Mouse (Mus musculus) ES-E14 (cell line): ENCODE data around the gene Tmprss15. TPM values are rescaled to one million over a fixed set of nuclear protein-coding genes. Genes with fewer than 3 reads are reported as not detected.

ENCODE experiments used
- DNase-seq: peaks from one replicate; pipeline ENCODE4 v3.0.0-alpha.2; 2013; ENCODE audit warnings: low read depth, low spot score
- H3K27ac ChIP-seq: 2 replicates; pipeline ENCODE4 v1.5.1; 2012; ENCODE audit warnings: low read depth, mild to moderate bottlenecking, low read length, moderate library complexity, mixed read lengths; ENCODE audit not compliant: poor library complexity, insufficient read depth, severe bottlenecking
- H3K36me3 ChIP-seq: 2 replicates; pipeline ENCODE4 v1.6.1; 2012; ENCODE audit warnings: mild to moderate bottlenecking, low read length, moderate library complexity, mixed read lengths; ENCODE audit not compliant: control insufficient read depth, poor library complexity, insufficient read depth, severe bottlenecking
- H3K4me1 ChIP-seq, 2 experiments: fragments of 150-350 bp in 1 of 2; sonication (generic) in 1 of 2; 2 replicates each; pipeline ENCODE4 v1.6.1; 2012; ENCODE audit warnings: low read length in 2 of 2, mild to moderate bottlenecking in 1 of 2, mixed read lengths in 1 of 2; ENCODE audit not compliant: control insufficient read depth in 2 of 2, insufficient read depth in 2 of 2, poor library complexity in 1 of 2
- H3K4me3 ChIP-seq, 2 experiments: fragments of 150-350 bp in 1 of 2; sonication (generic) in 1 of 2; 2 replicates each; pipeline ENCODE4 v1.5.1; 2012; ENCODE audit warnings: low read length in 2 of 2, low read depth in 1 of 2, mild to moderate bottlenecking in 1 of 2, mixed read lengths in 1 of 2; ENCODE audit not compliant: insufficient read depth in 1 of 2, poor library complexity in 1 of 2, severe bottlenecking in 1 of 2
- H3K9ac ChIP-seq: 2 replicates; pipeline ENCODE4 v1.6.1; 2012; ENCODE audit warnings: low read depth, mild to moderate bottlenecking, low read length, mixed read lengths; ENCODE audit not compliant: poor library complexity, insufficient read depth, severe bottlenecking
- H3K9me3 ChIP-seq: fragments of 150-350 bp; sonication (generic); 2 replicates; pipeline ENCODE4 v1.6.1; 2012; ENCODE audit warnings: low read depth, mild to moderate bottlenecking, low read length; ENCODE audit not compliant: control insufficient read depth, insufficient read depth
- CHD2 ChIP-seq: IDR thresholded peaks from 2 replicates; pipeline ENCODE4 v1.6.1; 2014; ENCODE audit warnings: mild to moderate bottlenecking, low read depth, low read length, inconsistent platforms
- HCFC1 ChIP-seq: IDR thresholded peaks from 2 replicates; pipeline ENCODE4 v1.6.1; 2012; ENCODE audit warnings: low read length, inconsistent platforms, borderline replicate concordance; ENCODE audit not compliant: insufficient read depth
- MAFK ChIP-seq: IDR thresholded peaks from 2 replicates; pipeline ENCODE4 v1.6.1; 2014; ENCODE audit warnings: mild to moderate bottlenecking, low read depth, low read length, inconsistent platforms; ENCODE audit not compliant: insufficient read depth
- ZC3H11A ChIP-seq: IDR thresholded peaks from 2 replicates; pipeline ENCODE4 v1.6.1; 2012; ENCODE audit warnings: low read depth, mild to moderate bottlenecking, inconsistent platforms, low read length, borderline replicate concordance
- ZNF384 ChIP-seq: IDR thresholded peaks from 2 replicates; pipeline ENCODE4 v1.6.1; 2012; ENCODE audit warnings: low read depth, low read length, inconsistent platforms
- in situ Hi-C, 2 experiments: fragments of 600-800 bp; cut with MboI; formaldehyde crosslinking; loops; one replicate each; pipeline ENCODE4 v1.15.1; 2025; ENCODE audit warnings: low sequenced_read_pairs in 2 of 2, inconsistent platforms in 1 of 2; ENCODE audit not compliant: unreplicated experiment in 2 of 2
- total RNA-seq: library from RNA; depleted of rRNA; stranded (reverse); fragments of 300-350 nt; gene quantifications from 2 replicates; pipeline ENCODE4 v1.2.3, GENCODE M21; 2012; rRNA removed

Tmprss15 gene
- total RNA-seq: not detected in 2 replicates

GRCm38 (mm10) chr16:79090997-79091396, at the start of gene Tmprss15:
Gene Tmprss15 (minus strand): TSS chr16:79091097.
- no peaks in the 10 kb centered on the region for H3K4me1 ChIP-seq
- H3K4me3 ChIP-seq: no peak within 1 kb of the TSS
- no peak within 1 kb of the TSS for H3K27ac ChIP-seq
- TF ChIP-seq ZC3H11A (no peak), ZNF384 (no peak), CHD2 (no peak), MAFK (no peak), HCFC1 (no peak)
- DNase-seq: no peak
- in situ Hi-C loops: no loop called here
- H3K9me3 ChIP-seq: no peaks in the 10 kb centered on the region
- no peaks in the 10 kb centered on the region for H3K36me3 ChIP-seq
- H3K9ac ChIP-seq: no peak within 1 kb of the TSS

GRCm38 (mm10) chr16:79114879-79115278, 24.0 kb upstream of the Tmprss15 start:
- in situ Hi-C loops: no loop called here
- no peak overlapping the region for H3K9ac ChIP-seq
- no peaks in the 10 kb centered on the region for H3K9me3 ChIP-seq
- DNase-seq: no peak
- H3K27ac ChIP-seq: no peak overlapping the region
- no peak overlapping the region for H3K4me3 ChIP-seq
- no peaks in the 10 kb centered on the region for H3K36me3 ChIP-seq
- TF ChIP-seq ZNF384: no peak
- TF ChIP-seq MAFK: no peak
- TF ChIP-seq HCFC1: no peak
- no peak for TF ChIP-seq ZC3H11A
- TF ChIP-seq CHD2: no peak
- H3K4me1 ChIP-seq: no peaks in the 10 kb centered on the region

- no peak for DNase-seq
- H3K9ac ChIP-seq: no peak overlapping the region
- no peaks in the 10 kb centered on the region for H3K36me3 ChIP-seq
- no peak overlapping the region for H3K27ac ChIP-seq
- H3K4me3 ChIP-seq: no peak overlapping the region
- H3K4me1 ChIP-seq: no peaks in the 10 kb centered on the region
- TF ChIP-seq ZC3H11A: no peak
- TF ChIP-seq CHD2: no peak
- H3K9me3 ChIP-seq: no peaks in the 10 kb centered on the region
- in situ Hi-C loops: no loop called here
These were observed 18.6 kb upstream of the Tmprss15 start for GRCm38 (mm10) chr16:79109516-79109915.

DNA sequence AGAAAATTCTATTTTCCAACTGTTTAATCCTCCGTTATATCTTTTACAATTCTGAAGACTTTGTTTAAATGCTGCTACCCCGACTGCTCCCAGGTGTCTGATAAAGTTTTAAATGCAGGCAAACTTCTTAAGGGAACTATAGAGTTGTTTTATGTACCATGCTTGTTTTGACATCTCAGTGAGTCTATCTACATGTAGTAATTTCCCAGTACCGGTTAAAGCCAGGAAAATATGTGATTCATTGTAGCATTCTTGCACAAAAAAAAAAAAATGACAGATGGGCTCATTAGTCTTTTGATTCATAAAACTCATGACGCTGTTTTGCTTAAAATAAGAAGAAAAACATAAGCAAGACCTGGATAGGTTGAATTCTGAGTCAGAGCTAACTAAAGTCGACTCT, 18.1 kb upstream of the Tmprss15 start:
- no peaks in the 10 kb centered on the region for H3K36me3 ChIP-seq
- no peak for TF ChIP-seq CHD2
- H3K27ac ChIP-seq: no peak overlapping the region
- in situ Hi-C loops: no loop called here
- DNase-seq: no peak
- no peaks in the 10 kb centered on the region for H3K9me3 ChIP-seq
- no peak overlapping the region for H3K9ac ChIP-seq
- no peaks in the 10 kb centered on the region for H3K4me1 ChIP-seq
- H3K4me3 ChIP-seq: no peak overlapping the region

GRCm38 (mm10) chr16:79100325-79100724, 9.4 kb upstream of the Tmprss15 start:
- H3K36me3 ChIP-seq: no peaks in the 10 kb centered on the region
- no peak for DNase-seq
- H3K9ac ChIP-seq: no peak overlapping the region
- no peak overlapping the region for H3K27ac ChIP-seq
- TF ChIP-seq ZNF384 (no peak), MAFK (no peak), CHD2 (no peak), HCFC1 (no peak), ZC3H11A (no peak)
- no peak overlapping the region for H3K4me3 ChIP-seq
- in situ Hi-C loops: no loop called here
- no peaks in the 10 kb centered on the region for H3K9me3 ChIP-seq
- no peaks in the 10 kb centered on the region for H3K4me1 ChIP-seq
